Mouse (Mus musculus) kidney, postnatal 25 days (tissue): ENCODE measurements around the gene Samd10.

Experiments
- DNase-seq, 2 experiments: peaks; one replicate each; pipeline ENCODE4 v3.0.0; 2021; ENCODE audit warnings: mixed read lengths in 2 of 2

Samd10 gene

DNA sequence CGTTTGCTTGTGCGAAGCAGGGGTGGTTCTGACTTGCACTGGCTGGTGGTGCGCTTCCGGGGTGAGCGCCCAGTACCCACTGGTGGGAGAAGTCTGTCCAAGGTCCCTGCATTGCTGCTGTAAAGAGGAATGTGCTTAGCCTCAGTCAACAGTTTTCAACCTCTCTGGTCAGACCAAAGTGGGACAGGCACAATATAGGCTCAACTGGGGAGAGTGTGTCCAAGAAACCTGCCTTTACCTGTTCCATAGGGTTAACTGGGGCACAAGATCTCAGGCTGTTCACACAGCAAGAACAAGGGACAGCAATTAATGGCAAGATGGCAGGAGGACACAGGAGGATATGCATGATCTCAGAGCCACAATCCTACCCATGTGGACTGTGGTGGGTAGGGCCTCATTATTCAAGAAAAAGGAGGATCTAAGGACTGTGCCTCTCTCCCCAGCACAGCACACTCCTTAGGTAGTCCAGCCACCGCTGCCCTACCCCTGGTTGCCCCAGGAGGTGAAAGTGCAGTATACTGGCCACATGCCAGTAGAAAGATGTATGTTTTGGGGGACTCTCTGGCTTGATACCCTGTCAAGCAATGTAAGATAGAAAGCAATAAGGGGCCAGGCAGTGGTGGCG, 24.0 kb downstream of the Samd10 start:
- peak in 1 of 2 experiments; percentile 29 for DNase-seq

DNA sequence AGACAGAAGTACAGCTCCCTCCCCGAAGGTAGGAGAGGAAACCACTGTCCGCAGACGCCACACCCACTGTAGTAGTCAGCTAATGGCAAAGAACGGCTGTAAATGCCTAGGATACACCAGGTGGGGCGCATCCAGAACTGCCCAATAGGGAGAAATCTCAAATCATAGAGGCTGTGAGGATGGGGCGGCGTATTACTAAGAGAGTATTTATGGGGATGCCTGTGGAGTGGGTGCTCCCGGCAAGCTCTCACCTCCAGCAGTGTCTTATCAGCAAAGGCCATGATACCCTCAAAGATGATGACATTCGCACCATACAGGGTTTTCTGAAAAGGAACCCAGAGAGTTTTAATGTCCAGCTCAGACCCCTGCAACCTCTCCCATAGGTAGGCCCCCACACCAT, 25.1 kb downstream of the Samd10 start:
- peak in 1 of 2 experiments; percentile 12 for DNase-seq

DNA sequence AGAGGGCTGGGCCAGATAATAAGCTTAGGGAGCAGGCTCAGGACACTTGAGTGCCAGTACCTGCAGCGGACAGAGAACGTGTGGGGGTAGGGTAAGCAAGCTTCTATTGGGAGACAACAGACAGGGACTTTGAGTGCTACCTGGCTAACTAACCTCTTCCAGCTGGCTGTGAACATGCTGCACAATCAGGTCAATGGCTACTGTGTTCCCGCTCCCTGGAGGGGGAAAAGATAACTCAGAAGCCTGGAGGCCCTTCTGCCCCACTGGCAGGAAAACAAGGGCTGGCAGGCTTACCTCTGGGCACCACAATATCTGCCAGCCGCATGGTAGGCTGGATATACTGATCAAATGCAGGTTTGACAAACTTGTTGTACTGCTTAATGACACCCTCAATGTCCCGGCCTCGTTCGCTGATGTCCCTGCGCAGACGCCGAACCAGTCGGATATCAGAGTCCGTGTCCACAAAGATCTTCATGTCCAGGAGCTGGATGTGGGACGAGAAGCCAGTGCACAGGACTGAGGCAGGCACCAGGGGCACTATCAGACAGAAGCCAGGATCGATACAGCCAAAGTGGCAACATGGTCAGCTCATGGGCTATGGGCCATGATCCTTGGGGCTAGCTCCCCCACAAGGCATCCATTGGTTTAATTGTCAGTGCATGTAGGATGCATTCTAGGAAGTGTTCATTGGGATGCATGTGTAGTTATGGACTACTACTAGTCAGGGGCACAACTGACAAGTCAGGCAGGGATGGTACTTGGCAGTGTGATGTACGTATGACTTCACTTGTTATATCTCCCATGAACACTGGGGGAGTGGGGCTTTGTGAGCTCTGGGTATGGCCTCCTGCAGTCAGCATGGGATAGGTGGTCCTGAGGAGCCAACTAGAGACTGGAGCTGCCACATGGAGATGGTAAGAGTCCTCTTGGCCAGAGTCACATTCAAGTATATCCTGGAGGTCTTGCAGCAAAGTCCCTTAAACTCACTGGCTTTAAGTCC, 25.8 kb downstream of the Samd10 start:
- peak in 1 of 2 experiments; percentile 31 for DNase-seq

DNA sequence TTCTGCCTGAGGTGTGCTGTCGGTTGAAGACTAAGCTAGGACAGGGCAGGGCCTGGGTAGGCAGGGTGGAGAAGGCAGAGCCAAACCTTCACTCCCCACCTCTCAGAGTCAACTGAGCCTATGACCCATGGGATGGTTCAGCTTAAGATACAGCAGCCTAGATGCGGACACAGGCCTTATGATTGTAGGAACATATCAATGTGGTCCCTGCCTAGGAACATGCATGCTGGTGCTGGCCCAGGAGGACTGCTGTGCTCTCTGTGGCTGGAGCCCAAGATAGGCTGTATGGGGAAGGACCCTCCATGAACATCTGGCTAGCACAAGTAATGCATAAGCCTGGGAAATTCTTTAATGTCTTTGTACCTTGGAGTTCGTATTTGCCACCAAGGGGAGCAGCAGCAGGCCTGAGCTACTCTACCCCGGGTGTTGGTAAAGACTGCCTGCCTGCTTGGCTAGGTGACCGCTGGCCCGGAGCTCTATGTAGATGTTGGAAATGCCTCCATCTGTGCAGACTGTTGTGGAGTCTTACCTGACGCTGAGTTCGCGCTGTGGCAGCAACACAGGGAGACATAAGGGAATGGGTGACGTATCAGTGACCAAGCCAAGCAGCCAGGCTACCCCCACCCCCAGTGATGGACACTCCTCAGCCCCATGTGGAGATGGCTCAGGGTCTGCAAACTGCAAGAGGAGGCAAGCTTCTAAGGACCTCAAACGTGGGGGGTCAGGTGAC, 26.9 kb downstream of the Samd10 start:
- peak in 1 of 2 experiments; percentile 28 for DNase-seq

DNA sequence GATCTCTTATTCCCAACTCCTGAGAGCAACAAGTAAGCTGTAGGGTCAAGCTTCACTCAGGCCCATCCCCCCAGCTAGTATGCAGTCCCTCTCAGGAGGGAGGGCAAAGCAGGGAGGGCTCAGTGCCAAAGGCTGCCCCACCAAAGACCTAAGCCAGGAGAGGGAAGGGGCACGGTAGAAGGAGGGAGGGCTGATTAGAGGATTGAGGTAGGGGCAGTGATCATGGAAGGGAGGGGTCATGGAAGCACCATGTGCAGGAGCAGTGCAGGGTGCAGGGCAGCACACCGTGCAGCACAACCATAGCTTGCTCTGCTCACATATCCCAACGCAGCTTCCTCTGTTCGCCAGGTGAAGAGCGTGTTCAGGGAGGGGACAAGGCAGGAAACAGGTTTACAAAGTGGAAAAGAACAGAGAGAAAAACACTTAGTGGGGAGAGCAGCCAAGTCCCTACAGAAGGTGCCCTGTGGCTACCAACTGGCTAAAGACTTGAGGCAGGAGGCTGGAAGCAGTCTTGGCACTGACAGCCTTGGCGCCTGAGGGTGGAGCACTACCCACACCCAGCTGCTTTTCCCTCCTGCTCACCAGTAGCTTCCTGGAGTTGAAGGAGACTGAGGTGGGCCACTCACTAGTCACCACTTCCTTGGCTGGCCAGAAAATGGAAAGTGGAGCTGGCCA, 28.0 kb downstream of the Samd10 start:
- DNase-seq = peak in 1 of 2 experiments; percentile 24

DNA sequence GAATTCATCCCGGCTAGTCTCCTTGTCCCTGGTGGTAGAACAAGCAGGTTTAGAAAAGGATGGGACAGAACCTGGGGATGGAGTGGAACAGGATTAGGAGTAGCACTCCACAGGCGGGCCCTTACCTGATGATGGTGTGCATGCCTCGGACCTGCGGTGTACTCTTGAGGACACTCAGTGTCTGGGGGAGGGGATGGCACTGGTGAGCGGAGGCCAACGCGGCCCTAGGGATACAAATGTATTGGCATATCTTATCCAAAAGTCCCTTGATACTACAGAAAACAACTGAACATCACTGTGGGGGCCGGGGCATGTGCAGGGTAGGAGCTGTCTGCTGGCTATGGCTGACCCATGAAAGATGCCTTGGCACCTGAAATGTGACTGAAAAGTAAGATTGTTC, 28.6 kb downstream of the Samd10 start:
- DNase-seq = peak in 1 of 2 experiments; percentile 20

DNA sequence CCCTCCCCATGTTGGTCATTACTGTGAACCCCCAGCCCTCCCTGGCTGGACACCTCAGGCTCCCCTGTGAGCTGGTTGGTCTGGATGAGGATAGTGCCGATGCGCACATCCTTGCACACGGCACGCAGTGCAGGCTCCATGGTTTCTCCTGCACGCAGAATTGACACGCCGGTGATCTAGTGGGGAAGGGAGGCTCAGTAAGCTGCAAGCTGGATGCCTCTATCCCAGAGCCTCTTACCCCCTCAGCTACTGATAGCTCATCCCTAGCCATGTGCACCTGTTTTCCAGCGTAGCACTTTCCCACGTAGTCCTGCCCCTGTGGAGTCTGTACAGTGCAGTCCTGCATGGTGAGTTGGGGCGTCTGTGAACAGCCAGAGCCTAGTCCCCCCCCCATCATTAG, 29.2 kb downstream of the Samd10 start:
- DNase-seq = peak in 1 of 2 experiments; percentile 31

DNA sequence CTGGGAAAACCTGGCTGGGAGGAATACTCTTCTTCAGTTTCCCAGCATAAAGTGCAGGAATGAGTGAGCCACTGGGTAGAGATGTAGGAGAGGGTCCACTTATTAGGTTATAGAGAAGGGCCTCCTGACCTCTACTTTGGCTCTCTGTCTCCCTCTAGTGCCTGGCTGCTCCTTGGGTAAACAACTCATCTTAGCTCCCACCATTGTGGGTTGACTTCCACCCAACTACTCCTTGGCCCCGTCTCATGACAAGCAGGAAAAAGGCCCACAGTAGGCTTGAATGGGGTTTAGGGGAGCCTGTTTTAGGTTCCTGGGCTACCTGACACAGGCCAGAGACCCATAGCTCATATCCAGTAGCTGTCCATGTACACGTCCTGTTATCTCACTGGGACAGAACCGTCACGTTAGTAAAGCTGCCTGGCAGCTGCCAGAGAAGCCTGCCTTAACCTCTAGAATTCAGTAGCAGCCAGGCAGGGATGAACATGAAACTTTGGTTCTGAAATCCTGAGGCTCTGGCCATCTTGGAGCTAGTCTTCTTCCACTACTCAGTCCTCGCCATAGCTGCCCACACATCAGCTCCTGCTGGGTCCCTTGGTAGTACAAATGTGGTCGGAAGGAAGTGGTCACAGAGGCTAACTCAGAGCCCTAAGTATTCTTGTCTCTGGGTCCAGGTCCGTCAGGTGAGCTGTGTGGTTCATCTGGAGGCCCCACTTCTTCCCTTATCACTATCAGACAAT, 30.6 kb downstream of the Samd10 start:
- DNase-seq = peak; percentile 65 to 83

DNA sequence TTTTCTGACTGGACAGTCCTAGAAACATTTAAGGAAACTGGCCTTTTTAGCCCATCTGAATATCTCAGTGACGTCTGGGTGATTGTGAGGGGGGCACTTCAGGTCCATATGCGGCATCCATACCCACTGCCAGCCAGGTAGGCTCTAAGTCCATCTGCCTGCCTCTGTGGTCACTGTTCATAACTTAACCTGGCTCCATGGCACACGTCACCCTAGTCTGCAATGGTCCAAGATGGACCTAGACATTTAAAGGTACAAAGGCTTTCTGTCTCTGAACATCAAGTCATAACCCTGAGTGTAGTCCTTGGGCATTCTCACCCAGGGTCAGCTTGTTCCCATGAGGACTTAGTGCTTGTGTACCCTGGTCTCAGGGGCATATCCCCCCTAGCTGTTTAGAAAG, 31.7 kb downstream of the Samd10 start:
- DNase-seq = no peak

DNA sequence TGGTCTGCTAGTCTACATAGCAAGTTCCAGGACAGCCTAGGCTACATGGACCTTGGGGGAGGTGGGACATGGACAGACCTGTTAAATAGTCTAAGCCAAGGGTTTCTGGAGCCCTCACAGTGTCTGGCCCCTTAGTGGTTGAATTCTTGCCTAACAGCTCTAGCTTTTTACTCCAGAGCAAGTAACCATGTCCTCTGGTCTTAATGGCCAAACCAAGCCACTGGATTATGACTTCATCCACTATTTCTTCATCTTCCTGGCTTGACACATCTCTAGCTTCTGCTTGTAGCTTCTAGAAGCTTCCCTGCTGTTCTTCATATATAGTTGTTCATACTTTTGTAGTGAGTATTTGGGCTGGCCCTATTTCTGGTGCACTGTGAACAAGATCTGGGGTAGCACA, 45.2 kb downstream of the Samd10 start:
- no peak for DNase-seq

DNA sequence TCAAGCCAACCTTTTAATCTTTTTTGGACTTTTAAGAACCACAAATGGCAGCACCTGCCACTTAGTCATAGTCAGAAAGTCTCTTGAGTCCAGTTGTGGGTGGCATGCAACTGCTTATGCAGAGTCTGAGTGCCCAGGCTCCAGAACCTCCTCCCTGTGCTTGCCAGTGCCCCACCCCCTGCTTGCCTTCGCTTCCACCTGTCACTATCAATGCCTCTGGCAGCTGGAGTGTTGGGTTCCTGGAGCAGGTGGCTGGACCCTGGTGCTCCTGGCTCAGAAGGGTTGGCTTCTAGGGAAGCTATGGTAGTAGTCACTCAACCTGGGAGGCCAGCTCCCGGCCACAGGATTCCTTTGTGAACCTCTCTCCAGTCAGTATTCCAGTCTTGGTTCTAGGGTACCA, 48.8 kb downstream of the Samd10 start:
- DNase-seq = no peak

DNA sequence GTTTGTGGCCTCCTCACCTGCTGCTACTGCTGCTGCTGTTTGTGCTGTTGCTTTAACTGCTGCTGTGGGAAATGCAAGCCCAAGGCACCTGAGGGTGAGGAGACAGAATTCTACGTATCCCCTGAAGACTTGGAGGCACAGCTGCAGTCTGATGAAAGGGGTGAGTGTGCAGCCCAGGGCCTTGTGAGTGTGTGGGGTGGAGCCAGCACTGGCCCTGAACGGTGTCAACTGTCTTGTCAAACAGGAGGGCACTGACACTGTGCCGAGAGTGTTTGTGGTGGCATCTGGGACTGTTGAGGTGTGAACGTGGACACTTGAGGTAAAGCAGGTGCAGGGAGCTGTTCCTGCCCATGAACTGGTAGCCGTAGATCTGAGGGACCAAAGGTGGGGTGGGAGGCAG, 50.3 kb downstream of the Samd10 start:
- no peak for DNase-seq

DNA sequence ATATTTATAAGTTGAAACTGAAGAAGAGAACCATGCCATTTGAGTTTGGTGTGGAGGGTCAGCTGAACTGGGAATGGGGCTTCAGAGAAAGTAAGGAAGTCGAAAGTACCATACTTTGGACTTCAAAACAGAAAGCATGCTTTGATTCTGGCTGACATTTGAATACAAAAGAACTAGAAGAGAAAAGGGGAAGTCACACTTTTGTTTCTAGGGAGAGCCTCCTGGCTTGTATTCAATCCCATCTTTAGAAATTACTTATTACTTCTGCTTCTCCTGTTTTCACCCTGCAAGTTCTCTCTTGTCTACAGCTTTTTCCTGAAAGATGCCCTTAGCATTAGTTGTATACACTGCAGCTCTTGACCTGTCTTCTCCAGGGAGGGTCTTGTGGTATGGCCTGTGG, 50.8 kb downstream of the Samd10 start:
- DNase-seq = no peak

DNA sequence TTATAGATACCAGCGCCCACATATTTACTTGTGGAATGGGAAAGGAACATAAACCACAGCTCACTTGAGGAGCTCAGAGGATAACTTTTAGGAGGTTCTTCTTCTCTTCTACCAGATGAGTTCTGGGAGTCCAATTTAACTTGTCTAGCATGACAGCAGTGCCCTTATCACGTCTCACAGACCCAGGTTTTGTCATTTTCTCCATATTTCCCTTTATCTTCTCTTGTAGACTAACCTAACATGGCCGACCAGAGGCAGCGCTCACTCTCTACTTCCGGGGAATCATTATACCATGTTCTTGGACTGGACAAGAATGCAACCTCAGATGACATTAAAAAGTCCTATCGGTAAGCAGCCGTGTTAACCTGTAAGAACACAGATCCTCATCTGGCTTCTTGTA, 52.9 kb downstream of the Samd10 start:
- DNase-seq = no peak
